Mouse (Mus musculus): ENCODE data around the gene Mtus2. TPM values are rescaled to one million over a fixed set of nuclear protein-coding genes. Genes with fewer than 3 reads are reported as not detected.
A peak's percentile ranks its signal among the peaks of the same experiment; 100 is the strongest.

Mtus2 gene
- total RNA-seq, 1 experiment = 11.0 TPM

GRCm38 (mm10) chr5:148107324-148107723, 150.2 kb downstream of the Mtus2 start:
- no peaks in the 10 kb centered on the region for H3K36me3 ChIP-seq (ENCODE audit: control insufficient read depth, insufficient read depth, low read length, poor library complexity, severe bottlenecking)
- peak; percentile 43 for DNase-seq (ENCODE audit: low read depth, low spot score)
- no peak for TF ChIP-seq ZNF384 (IDR thresholded peaks at IDR 0.05; ENCODE audit: low read depth, low read length)
- TF ChIP-seq CHD2 (IDR thresholded peaks at IDR 0.05; ENCODE audit: low read depth, low read length) = no peak
- TF ChIP-seq ZC3H11A (IDR thresholded peaks at IDR 0.05; ENCODE audit: borderline replicate concordance, low read depth, low read length) = no peak
- no peak for TF ChIP-seq MAFK (IDR thresholded peaks at IDR 0.05; ENCODE audit: insufficient read depth, low read depth, low read length)
- TF ChIP-seq HCFC1 (IDR thresholded peaks at IDR 0.05; ENCODE audit: borderline replicate concordance, insufficient read depth, low read length) = no peak
- no peaks in the 10 kb centered on the region for H3K9me3 ChIP-seq (ENCODE audit: control insufficient read depth, insufficient read depth, low read depth, low read length)
- no peaks in the 10 kb centered on the region; a peak in 1 of 4 replicates for H3K4me1 ChIP-seq (ENCODE audit: control insufficient read depth in 2 of 2, insufficient read depth in 2 of 2, low read length in 2 of 2, poor library complexity in 1 of 2)
- H3K9ac ChIP-seq (ENCODE audit: insufficient read depth, low read depth, low read length, poor library complexity, severe bottlenecking) = no peak overlapping the region
- no peak overlapping the region for H3K27ac ChIP-seq (ENCODE audit: insufficient read depth, low read depth, low read length, poor library complexity, severe bottlenecking)
- H3K4me3 ChIP-seq (ENCODE audit: insufficient read depth in 1 of 2, low read depth in 1 of 2, low read length in 2 of 2, poor library complexity in 1 of 2, severe bottlenecking in 1 of 2) = no peak overlapping the region
- in situ Hi-C loops (cut with MboI; ENCODE audit: low sequenced_read_pairs in 2 of 2, unreplicated experiment in 2 of 2) = no loop called here

- Histone ChIP-seq H3K36me3 (ENCODE audit: control insufficient read depth, insufficient read depth, low read length, poor library complexity, severe bottlenecking) (no peaks in the 10 kb centered on the region), H3K4me1 (ENCODE audit: control insufficient read depth in 2 of 2, insufficient read depth in 2 of 2, low read length in 2 of 2, poor library complexity in 1 of 2) (no peaks in the 10 kb centered on the region; a peak in 1 of 4 replicates), H3K4me3 (ENCODE audit: insufficient read depth in 1 of 2, low read depth in 1 of 2, low read length in 2 of 2, poor library complexity in 1 of 2, severe bottlenecking in 1 of 2) (no peak overlapping the region), H3K9me3 (ENCODE audit: control insufficient read depth, insufficient read depth, low read depth, low read length) (no peaks in the 10 kb centered on the region), H3K9ac (ENCODE audit: insufficient read depth, low read depth, low read length, poor library complexity, severe bottlenecking) (no peak overlapping the region), H3K27ac (ENCODE audit: insufficient read depth, low read depth, low read length, poor library complexity, severe bottlenecking) (no peak overlapping the region)
- DNase-seq (ENCODE audit: low read depth, low spot score) = no peak
- TF ChIP-seq ZC3H11A (IDR thresholded peaks at IDR 0.05; ENCODE audit: borderline replicate concordance, low read depth, low read length) (no peak), HCFC1 (IDR thresholded peaks at IDR 0.05; ENCODE audit: borderline replicate concordance, insufficient read depth, low read length) (no peak), ZNF384 (IDR thresholded peaks at IDR 0.05; ENCODE audit: low read depth, low read length) (no peak), MAFK (IDR thresholded peaks at IDR 0.05; ENCODE audit: insufficient read depth, low read depth, low read length) (no peak), CHD2 (IDR thresholded peaks at IDR 0.05; ENCODE audit: low read depth, low read length) (no peak)
- in situ Hi-C loops (cut with MboI; ENCODE audit: low sequenced_read_pairs in 2 of 2, unreplicated experiment in 2 of 2) = no loop called here
These were observed 150.8 kb downstream of the Mtus2 start for GRCm38 (mm10) chr5:148107890-148108289.

- H3K36me3 ChIP-seq (ENCODE audit: control insufficient read depth, insufficient read depth, low read length, poor library complexity, severe bottlenecking) = no peaks in the 10 kb centered on the region
- TF ChIP-seq CHD2 (IDR thresholded peaks at IDR 0.05; ENCODE audit: low read depth, low read length) (no peak), ZC3H11A (IDR thresholded peaks at IDR 0.05; ENCODE audit: borderline replicate concordance, low read depth, low read length) (no peak), ZNF384 (IDR thresholded peaks at IDR 0.05; ENCODE audit: low read depth, low read length) (no peak), MAFK (IDR thresholded peaks at IDR 0.05; ENCODE audit: insufficient read depth, low read depth, low read length) (no peak), HCFC1 (IDR thresholded peaks at IDR 0.05; ENCODE audit: borderline replicate concordance, insufficient read depth, low read length) (no peak)
- in situ Hi-C loops (cut with MboI; ENCODE audit: low sequenced_read_pairs in 2 of 2, unreplicated experiment in 2 of 2) = no loop called here
- no peaks in the 10 kb centered on the region; a peak in 1 of 4 replicates for H3K4me1 ChIP-seq (ENCODE audit: control insufficient read depth in 2 of 2, insufficient read depth in 2 of 2, low read length in 2 of 2, poor library complexity in 1 of 2)
- H3K27ac ChIP-seq (ENCODE audit: insufficient read depth, low read depth, low read length, poor library complexity, severe bottlenecking) = no peak overlapping the region
- H3K9ac ChIP-seq (ENCODE audit: insufficient read depth, low read depth, low read length, poor library complexity, severe bottlenecking) = no peak overlapping the region
- no peak overlapping the region for H3K4me3 ChIP-seq (ENCODE audit: insufficient read depth in 1 of 2, low read depth in 1 of 2, low read length in 2 of 2, poor library complexity in 1 of 2, severe bottlenecking in 1 of 2)
- DNase-seq (ENCODE audit: low read depth, low spot score) = no peak
- H3K9me3 ChIP-seq (ENCODE audit: control insufficient read depth, insufficient read depth, low read depth, low read length) = no peaks in the 10 kb centered on the region
These were observed 151.2 kb downstream of the Mtus2 start for GRCm38 (mm10) chr5:148108314-148108713.

GRCm38 (mm10) chr5:148115207-148115817, 158.2 kb downstream of the Mtus2 start:
- in situ Hi-C loops (cut with MboI; ENCODE audit: low sequenced_read_pairs in 2 of 2, unreplicated experiment in 2 of 2) = no loop called here
- DNase-seq (ENCODE audit: low read depth, low spot score) = no peak
- peaks cover 0 to 2% of the 10 kb centered on the region in 2 experiments; a peak in 1 of 4 replicates for H3K4me1 ChIP-seq (ENCODE audit: control insufficient read depth in 2 of 2, insufficient read depth in 2 of 2, low read length in 2 of 2, poor library complexity in 1 of 2)
- no peak overlapping the region for H3K4me3 ChIP-seq (ENCODE audit: insufficient read depth in 1 of 2, low read depth in 1 of 2, low read length in 2 of 2, poor library complexity in 1 of 2, severe bottlenecking in 1 of 2)
- no peaks in the 10 kb centered on the region for H3K9me3 ChIP-seq (ENCODE audit: control insufficient read depth, insufficient read depth, low read depth, low read length)
- no peaks in the 10 kb centered on the region for H3K36me3 ChIP-seq (ENCODE audit: control insufficient read depth, insufficient read depth, low read length, poor library complexity, severe bottlenecking)
- TF ChIP-seq HCFC1 (IDR thresholded peaks at IDR 0.05; ENCODE audit: borderline replicate concordance, insufficient read depth, low read length) (no peak), CHD2 (IDR thresholded peaks at IDR 0.05; ENCODE audit: low read depth, low read length) (no peak), ZNF384 (IDR thresholded peaks at IDR 0.05; ENCODE audit: low read depth, low read length) (no peak), MAFK (IDR thresholded peaks at IDR 0.05; ENCODE audit: insufficient read depth, low read depth, low read length) (no peak), ZC3H11A (IDR thresholded peaks at IDR 0.05; ENCODE audit: borderline replicate concordance, low read depth, low read length) (no peak)
- no peak overlapping the region for H3K27ac ChIP-seq (ENCODE audit: insufficient read depth, low read depth, low read length, poor library complexity, severe bottlenecking)
- no peak overlapping the region for H3K9ac ChIP-seq (ENCODE audit: insufficient read depth, low read depth, low read length, poor library complexity, severe bottlenecking)
